Mouse (Mus musculus): ENCODE results near the gene Asb18.

Asb18 gene

GRCm38 (mm10) chr1:89931120-89931519 is 83.3 kb downstream of the Asb18 start, which contains the start of gene Gbx2:
Gene Gbx2, minus strand, starts transcription at chr1:89931179.
- DNase-seq, result no peak

GRCm38 (mm10) chr1:89930551-89930950 is 83.9 kb downstream of the Asb18 start:
- DNase-seq, result no peak

- no peak for DNase-seq
Measured at GRCm38 (mm10) chr1:89929721-89930505, 84.6 kb downstream of the Asb18 start.

- DNase-seq, result no peak
Measured at GRCm38 (mm10) chr1:89929181-89929580, 85.3 kb downstream of the Asb18 start.

- no peak for DNase-seq
Measured at GRCm38 (mm10) chr1:89928676-89929075, 85.8 kb downstream of the Asb18 start.

- DNase-seq, result no peak
Measured at GRCm38 (mm10) chr1:89927061-89927661, 87.3 kb downstream of the Asb18 start.

- no peak for DNase-seq
Measured at GRCm38 (mm10) chr1:89926583-89927060, 87.8 kb downstream of the Asb18 start.

- no peak for DNase-seq
Measured at GRCm38 (mm10) chr1:89925501-89926190, 88.8 kb downstream of the Asb18 start.

GRCm38 (mm10) chr1:89923642-89924020 is 90.8 kb downstream of the Asb18 start:
- no peak for DNase-seq

- DNase-seq, result no peak
Measured at GRCm38 (mm10) chr1:89922883-89923641, 91.4 kb downstream of the Asb18 start.

GRCm38 (mm10) chr1:89922282-89922681 is 92.2 kb downstream of the Asb18 start:
- DNase-seq, result no peak

- DNase-seq, result no peak
Measured at GRCm38 (mm10) chr1:89921806-89922205, 92.7 kb downstream of the Asb18 start.

GRCm38 (mm10) chr1:89919206-89919605 is 95.3 kb downstream of the Asb18 start:
- no peak for DNase-seq

- DNase-seq, result no peak
Measured at GRCm38 (mm10) chr1:89918111-89918510, 96.4 kb downstream of the Asb18 start.

- DNase-seq, result no peak
Measured at GRCm38 (mm10) chr1:89913611-89914010, 100.9 kb downstream of the Asb18 start.

- no peak for DNase-seq
Measured at GRCm38 (mm10) chr1:89912392-89912791, 102.1 kb downstream of the Asb18 start.

- no peak for DNase-seq
Measured at GRCm38 (mm10) chr1:89909796-89910195, 104.7 kb downstream of the Asb18 start.

GRCm38 (mm10) chr1:89902641-89903040 is 111.8 kb downstream of the Asb18 start:
- DNase-seq, result no peak

GRCm38 (mm10) chr1:89902236-89902635 is 112.2 kb downstream of the Asb18 start:
- DNase-seq, result no peak

GRCm38 (mm10) chr1:89901381-89901780 is 113.1 kb downstream of the Asb18 start:
- DNase-seq, result no peak
